Mouse (Mus musculus) midbrain, embryonic 13.5 days (tissue): ENCODE measurements around the gene Srrm2. TPM values are rescaled to one million over a fixed set of nuclear protein-coding genes. Genes with fewer than 3 reads are reported as not detected.
"Not testable (repeated sequence)": the region's sequence is repeated elsewhere in the genome, so short reads cannot be mapped to it uniquely, and the experiment has no call there.

ENCODE experiments used
- ATAC-seq: fragments of 200-750 bp; cut with Nextera tagmentation; 2 replicates; pipeline ENCODE4 v1.8.0; 2017; ENCODE audit warnings: mild to moderate bottlenecking, moderate TSS enrichment, moderate library complexity
- H3K27ac ChIP-seq: fragments of 300-500 bp; sonication (generic); 2 replicates; pipeline ENCODE4 v1.5.1; 2015; ENCODE audit warnings: inconsistent platforms, mild to moderate bottlenecking, moderate library complexity
- H3K27me3 ChIP-seq: fragments of 300-500 bp; sonication (generic); 2 replicates; pipeline ENCODE4 v1.6.1; 2015; ENCODE audit warnings: mild to moderate bottlenecking, inconsistent platforms
- H3K36me3 ChIP-seq: fragments of 300-500 bp; sonication (generic); 2 replicates; pipeline ENCODE4 v1.6.1; 2015; ENCODE audit warnings: mild to moderate bottlenecking, inconsistent platforms
- H3K4me1 ChIP-seq: fragments of 300-500 bp; sonication (generic); replicated peaks from 2 replicates; pipeline ENCODE4 v1.6.1; 2015; ENCODE audit warnings: inconsistent platforms
- H3K4me2 ChIP-seq: fragments of 300-500 bp; sonication (generic); replicated peaks from 2 replicates; pipeline ENCODE4 v1.6.1; 2015; ENCODE audit warnings: moderate library complexity, mild to moderate bottlenecking, inconsistent platforms
- H3K4me3 ChIP-seq: fragments of 300-500 bp; sonication (generic); replicated peaks from 2 replicates; pipeline ENCODE4 v1.5.1; 2015; ENCODE audit warnings: mild to moderate bottlenecking, inconsistent platforms
- H3K9ac ChIP-seq: fragments of 300-500 bp; sonication (generic); replicated peaks from 2 replicates; pipeline ENCODE4 v1.6.1; 2015; ENCODE audit warnings: mild to moderate bottlenecking, inconsistent platforms
- H3K9me3 ChIP-seq: fragments of 300-500 bp; sonication (generic); 2 replicates; pipeline ENCODE4 v1.6.1; 2016; ENCODE audit warnings: mild to moderate bottlenecking, inconsistent platforms
- WGBS: fragments of 180-500 bp; shearing (Covaris S2); methylation state at CpG from one replicate; pipeline ENCODE4 v1.1.7; 2015; 5-methylcytosine and 5-hydroxymethylcytosine counted together
- polyA plus RNA-seq: library from polyadenylated mRNA; unstranded; fragments of >200 nt; fragmentation: Nextera tagmentation; extraction: Ambion mirVana; gene quantifications from 2 replicates; pipeline ENCODE4 v1.2.1, GENCODE M21; 2015

The Srrm2 gene
- polyA plus RNA-seq, 1 experiment from 2014 or later = 664 TPM

GRCm38 (mm10) chr17:23771284-23772218, 18.8 kb upstream of the Srrm2 start, which contains the start of gene Flywch1:
Flywch1 (minus strand) TSS chr17:23771602.
- Histone ChIP-seq H3K4me1 (peaks cover 28% of the 10 kb centered on the region), H3K36me3 (peaks cover 16% of the 10 kb centered on the region), H3K4me3 (peak within 1 kb of the TSS; percentile 85), H3K4me2 (peak within 1 kb of the TSS; percentile 65), H3K9me3 (no peaks in the 10 kb centered on the region), H3K27me3 (no peaks in the 10 kb centered on the region), H3K27ac (peak within 1 kb of the TSS; percentile 91), H3K9ac (peak within 1 kb of the TSS; percentile 99)
- ATAC-seq = peak; percentile 98
- WGBS = 3% methylated on average over 58 of the region's 58 CpGs

GRCm38 (mm10) chr17:23772219-23772556, 18.1 kb upstream of the Srrm2 start:
- not testable (repeated sequence) for H3K9me3 ChIP-seq, H3K27me3 ChIP-seq, ATAC-seq
- Histone ChIP-seq H3K9ac (peak overlapping the region; percentile 48; the same call in 1 of the 2 replicates), H3K4me3 (peak overlapping the region; percentile 85), H3K4me2 (peak overlapping the region; percentile 65), H3K4me1 (peaks cover 28% of the 10 kb centered on the region), H3K36me3 (peaks cover 12% of the 10 kb centered on the region), H3K27ac (peak overlapping the region; percentile 59; the same call in 1 of the 2 replicates)
- 77% methylated on average over 2 of the region's 2 CpGs for WGBS

GRCm38 (mm10) chr17:23773676-23774075, 16.7 kb upstream of the Srrm2 start:
- no peaks in the 10 kb centered on the region for H3K9me3 ChIP-seq
- no peak for ATAC-seq
- H3K4me3 ChIP-seq = no peak overlapping the region
- peaks cover 2% of the 10 kb centered on the region for H3K36me3 ChIP-seq
- no peak overlapping the region for H3K4me2 ChIP-seq
- H3K4me1 ChIP-seq = peaks cover 27% of the 10 kb centered on the region
- H3K9ac ChIP-seq = no peak overlapping the region
- H3K27me3 ChIP-seq = no peaks in the 10 kb centered on the region
- H3K27ac ChIP-seq = no peak overlapping the region
- WGBS = 73% methylated on average over 6 of the region's 6 CpGs

GRCm38 (mm10) chr17:23774090-23774489, 16.2 kb upstream of the Srrm2 start:
- no peaks in the 10 kb centered on the region for H3K36me3 ChIP-seq

DNA sequence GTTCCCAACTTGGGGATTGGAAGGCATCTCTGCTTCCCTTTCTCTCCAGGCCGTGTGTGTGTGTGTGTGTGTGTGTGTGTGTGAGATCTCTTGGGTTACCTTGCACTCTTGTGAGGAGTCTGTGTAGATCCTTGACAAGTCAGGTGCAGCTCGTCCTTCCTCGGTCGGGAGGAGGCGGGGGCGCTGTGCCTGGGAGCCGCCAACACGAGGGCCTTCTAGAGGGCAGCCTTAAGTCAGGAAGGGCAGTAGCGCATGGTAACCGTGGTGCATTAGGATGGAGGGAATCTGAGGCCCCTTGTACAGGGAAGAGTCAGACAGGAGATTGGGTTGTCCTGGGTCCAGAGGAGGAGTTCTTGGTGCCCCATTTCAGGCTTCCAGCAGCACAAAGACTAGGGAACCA, 14.1 kb upstream of the Srrm2 start:
- H3K27ac ChIP-seq = no peak overlapping the region
- H3K9me3 ChIP-seq = no peaks in the 10 kb centered on the region
- H3K4me1 ChIP-seq = peaks cover 8% of the 10 kb centered on the region; the same call in 1 of the 2 replicates
- H3K27me3 ChIP-seq = no peaks in the 10 kb centered on the region
- H3K4me3 ChIP-seq = no peak overlapping the region
- ATAC-seq = no peak
- no peak overlapping the region for H3K4me2 ChIP-seq
- 79% methylated on average over 10 of the region's 10 CpGs for WGBS
- H3K9ac ChIP-seq = no peak overlapping the region
- 0 out of 2 replicates have a peak, but pooled peaks cover 7% of the 10 kb centered on the region for H3K36me3 ChIP-seq

More at GRCm38 (mm10) chr17:23774090-23774489, 16.2 kb upstream of the Srrm2 start:
- H3K27ac ChIP-seq = no peak overlapping the region
- H3K9me3 ChIP-seq = no peaks in the 10 kb centered on the region
- ATAC-seq = 0 out of 2 replicates have a peak, but pooled peaks have one; percentile 10
- no peak overlapping the region for H3K4me2 ChIP-seq
- 6% methylated on average over 12 of the region's 12 CpGs for WGBS
- no peak overlapping the region for H3K4me3 ChIP-seq
- peaks cover 22% of the 10 kb centered on the region for H3K4me1 ChIP-seq
- H3K9ac ChIP-seq = no peak overlapping the region
- no peaks in the 10 kb centered on the region for H3K27me3 ChIP-seq

DNA sequence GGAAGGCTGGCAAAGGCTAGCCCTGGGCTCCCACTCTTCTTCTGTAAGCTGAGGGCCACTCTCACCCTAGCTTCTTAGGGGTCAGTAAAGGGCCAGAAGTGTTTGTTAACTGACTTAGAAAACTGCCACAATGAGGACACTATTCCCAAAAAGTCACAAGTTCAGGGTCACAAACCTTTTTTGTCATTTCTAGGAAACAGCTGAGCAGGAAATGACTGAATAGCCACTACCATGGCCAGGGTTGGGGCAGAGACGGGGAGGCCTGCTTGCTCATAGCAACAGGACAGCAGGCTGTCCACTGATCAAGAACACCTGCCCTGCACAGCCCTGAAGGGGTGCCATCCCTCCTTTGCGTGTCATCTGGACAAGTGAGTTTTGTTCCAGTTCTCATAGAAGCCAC, 13.2 kb upstream of the Srrm2 start:
- ATAC-seq = no peak
- Histone ChIP-seq H3K4me1 (peaks cover 4% of the 10 kb centered on the region; the same call in 1 of the 2 replicates), H3K36me3 (0 out of 2 replicates have a peak, but pooled peaks cover 7% of the 10 kb centered on the region), H3K4me3 (no peak overlapping the region), H3K27me3 (no peaks in the 10 kb centered on the region), H3K9ac (no peak overlapping the region), H3K9me3 (no peaks in the 10 kb centered on the region), H3K27ac (no peak overlapping the region), H3K4me2 (no peak overlapping the region)
- WGBS = 77% methylated on average over 2 of the region's 2 CpGs

DNA sequence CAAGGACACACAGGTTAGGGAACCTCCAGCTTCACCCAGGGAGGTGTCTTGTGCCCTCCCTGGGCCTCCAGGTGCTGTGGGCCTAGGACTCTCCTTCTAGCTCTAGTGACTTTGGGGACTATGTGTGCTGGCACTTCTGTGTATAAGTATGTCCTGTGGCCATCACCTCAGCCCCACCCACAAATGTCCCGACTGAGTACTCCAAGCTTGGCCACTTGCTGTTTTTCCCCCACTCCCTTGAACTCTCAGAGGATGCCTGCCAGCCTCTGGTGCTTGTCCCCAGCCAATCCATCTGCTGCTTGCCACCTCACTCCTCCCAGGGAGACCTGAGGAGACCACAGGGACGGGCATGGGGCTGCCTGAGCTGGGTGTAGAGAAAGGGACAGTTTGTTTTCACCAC, 11.9 kb upstream of the Srrm2 start:
- Histone ChIP-seq H3K4me2 (no peak overlapping the region), H3K27ac (no peak overlapping the region), H3K4me1 (peaks cover 3% of the 10 kb centered on the region; the same call in 1 of the 2 replicates), H3K27me3 (no peaks in the 10 kb centered on the region), H3K4me3 (no peak overlapping the region), H3K36me3 (0 out of 2 replicates have a peak, but pooled peaks cover 7% of the 10 kb centered on the region), H3K9me3 (no peaks in the 10 kb centered on the region), H3K9ac (no peak overlapping the region)
- no peak for ATAC-seq
- WGBS = 66% methylated on average over 2 of the region's 2 CpGs

GRCm38 (mm10) chr17:23783352-23783751, 7.0 kb upstream of the Srrm2 start:
- Histone ChIP-seq H3K9me3 (no peaks in the 10 kb centered on the region), H3K4me2 (no peak overlapping the region), H3K27ac (no peak overlapping the region), H3K4me1 (peaks cover 12% of the 10 kb centered on the region), H3K27me3 (no peaks in the 10 kb centered on the region), H3K36me3 (0 out of 2 replicates have a peak, but pooled peaks cover 7% of the 10 kb centered on the region), H3K9ac (no peak overlapping the region), H3K4me3 (no peak overlapping the region)
- ATAC-seq = no peak

- peak within 1 kb of the TSS; percentile 90 for H3K27ac ChIP-seq
- H3K27me3 ChIP-seq = no peaks in the 10 kb centered on the region
- 2% methylated on average over 43 of the region's 43 CpGs for WGBS
- H3K9me3 ChIP-seq = no peaks in the 10 kb centered on the region
- peak within 1 kb of the TSS; percentile 54 for H3K4me3 ChIP-seq
- H3K9ac ChIP-seq = peak within 1 kb of the TSS; percentile 86
- H3K4me2 ChIP-seq = peak within 1 kb of the TSS; percentile 63
- no peaks in the 10 kb centered on the region for H3K36me3 ChIP-seq
- ATAC-seq = peak; percentile 87
- peaks cover 27% of the 10 kb centered on the region for H3K4me1 ChIP-seq
These were observed 4.5 kb upstream of the Srrm2 start, which contains the start of gene Flywch2 for GRCm38 (mm10) chr17:23785561-23786471. Flywch2 (minus strand) TSS chr17:23786081.

- peak; percentile 49 for ATAC-seq
- Histone ChIP-seq H3K4me3 (peak overlapping the region; percentile 54), H3K4me1 (peaks cover 34% of the 10 kb centered on the region), H3K36me3 (no peaks in the 10 kb centered on the region), H3K27me3 (no peaks in the 10 kb centered on the region), H3K27ac (peak overlapping the region; percentile 90), H3K9me3 (no peaks in the 10 kb centered on the region), H3K4me2 (peak overlapping the region; percentile 63), H3K9ac (peak overlapping the region; percentile 86)
- WGBS = 11% methylated on average over 13 of the region's 13 CpGs
These were observed 3.8 kb upstream of the Srrm2 start for GRCm38 (mm10) chr17:23786510-23786931.

DNA sequence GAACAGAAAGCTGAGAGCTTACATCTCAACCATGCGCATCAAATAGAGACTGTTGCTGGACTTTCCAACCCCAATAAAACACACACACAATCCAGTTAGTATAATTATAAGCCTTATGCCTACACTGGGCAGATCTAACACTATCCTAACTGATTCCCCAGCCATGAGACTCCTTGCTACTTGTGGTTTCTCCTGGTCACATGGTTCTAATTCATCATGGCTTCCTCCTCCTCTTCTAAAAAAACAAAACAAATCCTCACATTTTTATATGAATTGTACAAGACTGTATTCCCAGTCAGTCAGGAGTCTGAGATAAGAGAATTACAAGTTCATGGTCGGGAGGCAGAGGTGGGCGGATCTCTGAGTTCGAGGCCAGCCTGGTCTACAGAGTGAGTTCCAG, 1.4 kb upstream of the Srrm2 start:
- no peak overlapping the region for H3K4me3 ChIP-seq
- H3K36me3 ChIP-seq = no peaks in the 10 kb centered on the region
- H3K9me3 ChIP-seq = no peaks in the 10 kb centered on the region
- ATAC-seq = no peak
- H3K27me3 ChIP-seq = no peaks in the 10 kb centered on the region
- no peak overlapping the region for H3K27ac ChIP-seq
- H3K9ac ChIP-seq = no peak overlapping the region
- WGBS = 93% methylated on average over 4 of the region's 4 CpGs
- H3K4me1 ChIP-seq = peaks cover 38% of the 10 kb centered on the region
- H3K4me2 ChIP-seq = no peak overlapping the region
